Mouse (Mus musculus) forelimb bud, embryonic 11.5 days (tissue): ENCODE data around the gene Edem2.
"Not testable (repeated sequence)": the region's sequence is repeated elsewhere in the genome, so short reads cannot be mapped to it uniquely, and the experiment has no call there.

Experiments
- DNase-seq: peaks from one replicate; pipeline ENCODE4 v3.0.0-alpha.2; 2012; ENCODE audit warnings: low read depth, low spot score

The Edem2 gene

DNA sequence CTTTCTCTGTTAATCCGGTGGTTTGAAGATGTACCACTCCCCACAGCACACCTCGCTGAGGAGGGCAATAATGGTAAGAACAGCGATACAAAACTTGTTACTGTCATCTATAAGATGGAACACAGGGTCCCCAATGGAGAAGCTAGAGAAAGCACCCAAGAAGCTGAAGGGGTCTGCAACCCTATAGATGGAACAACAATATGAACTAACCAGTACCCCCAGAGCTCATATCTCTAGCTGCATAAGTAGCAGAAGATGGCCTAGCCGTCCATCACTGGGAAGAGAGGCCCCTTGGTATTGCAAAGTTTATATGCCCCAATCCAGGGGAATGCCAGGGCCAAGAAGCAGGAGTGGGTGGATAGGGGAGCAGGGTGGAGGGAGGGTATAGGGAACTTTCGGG lies 6.5 kb upstream of the Edem2 start, which contains the start of gene Gm17581:
Gene Gm17581 (minus strand): TSS at position 101 of the 400 bp plus-strand sequence.
- not testable (repeated sequence) for DNase-seq

DNA sequence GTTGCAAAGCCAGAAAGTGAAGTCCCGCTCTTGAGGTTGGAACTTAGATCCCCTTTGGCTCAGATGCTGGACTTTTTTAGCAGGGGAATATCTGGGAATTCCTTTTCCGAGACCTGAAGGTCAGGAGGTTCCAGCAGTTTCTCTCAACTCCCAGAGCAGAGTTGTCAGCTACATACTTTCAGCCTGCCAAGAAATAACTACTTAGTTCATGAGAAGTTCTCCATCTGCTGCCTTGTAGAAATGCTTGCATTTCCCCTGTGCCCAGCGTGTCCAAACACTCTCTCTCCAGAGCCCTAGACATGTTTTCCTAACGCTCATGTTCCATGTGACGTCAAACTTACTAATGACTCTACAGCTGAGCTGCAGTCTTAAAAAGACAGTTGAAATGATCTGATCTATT lies 5.8 kb upstream of the Edem2 start:
- DNase-seq, result no peak

DNA sequence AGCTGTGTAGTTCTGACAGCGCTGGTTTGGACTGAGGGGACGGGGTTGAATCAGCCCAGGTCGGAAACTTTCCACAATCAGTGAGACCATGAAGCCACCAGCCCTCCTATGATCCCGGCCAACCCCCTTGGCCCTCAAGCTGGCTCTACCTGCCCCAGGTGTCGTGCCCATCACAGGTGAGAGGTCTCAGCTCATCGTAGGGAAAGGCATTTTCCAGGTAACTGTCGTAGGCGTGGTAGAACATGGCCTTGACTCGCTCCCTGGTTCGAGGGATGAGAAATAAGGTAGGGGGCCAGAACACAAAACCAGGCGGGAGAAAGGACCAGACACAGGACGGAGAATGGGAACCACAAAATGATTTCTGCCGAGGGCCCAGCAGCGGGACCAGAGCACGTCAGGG lies 533 bp downstream of the Edem2 start:
- no peak for DNase-seq

DNA sequence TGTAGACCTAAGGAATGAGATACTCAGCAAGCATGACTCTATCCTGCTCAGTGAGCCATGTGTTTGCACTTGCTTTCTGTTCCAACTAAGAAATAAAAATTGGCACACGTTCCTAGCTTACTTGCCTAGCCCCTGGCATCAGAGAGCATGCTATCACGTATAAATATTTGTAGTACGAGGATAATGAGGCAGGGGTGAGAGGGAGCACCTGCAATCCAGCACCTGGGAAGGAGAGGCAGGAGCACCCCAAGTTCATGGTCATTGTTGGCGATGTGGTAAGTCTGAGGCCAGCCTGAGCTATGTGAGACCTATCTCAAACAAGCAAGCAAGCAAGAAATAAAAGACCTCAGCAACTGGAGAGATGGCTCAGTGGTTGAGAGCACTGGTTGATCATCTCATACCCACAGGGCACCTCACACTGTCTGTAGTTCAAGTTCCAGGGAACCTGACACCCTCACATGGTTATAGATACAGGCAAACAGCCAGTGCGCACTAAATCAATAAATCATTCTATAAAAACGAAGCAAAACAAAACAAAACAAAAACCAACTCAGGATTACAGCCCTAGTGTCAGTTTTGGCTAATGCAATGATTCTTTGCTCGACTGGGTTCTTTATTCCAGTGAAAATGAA lies 1.4 kb downstream of the Edem2 start:
- DNase-seq, result no peak

DNA sequence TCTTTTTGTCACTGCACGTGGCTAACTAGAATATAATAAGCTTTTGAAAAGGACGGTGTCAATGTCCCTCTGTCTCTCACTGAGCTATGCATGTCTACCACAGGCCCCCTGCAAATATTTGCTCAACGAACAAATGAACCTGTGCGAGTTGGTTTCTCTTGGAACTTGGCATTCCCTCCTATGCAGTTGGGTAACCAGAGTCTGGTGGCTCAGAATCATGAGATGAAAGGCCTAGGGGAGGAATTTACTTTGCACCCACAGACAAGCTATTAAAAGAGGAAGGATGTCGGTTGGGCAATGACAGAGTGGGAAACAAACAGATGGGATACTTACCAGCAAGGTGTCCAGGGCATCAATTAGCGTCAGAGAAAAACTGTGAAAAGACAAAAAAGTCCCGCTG lies 3.0 kb downstream of the Edem2 start:
- no peak for DNase-seq

DNA sequence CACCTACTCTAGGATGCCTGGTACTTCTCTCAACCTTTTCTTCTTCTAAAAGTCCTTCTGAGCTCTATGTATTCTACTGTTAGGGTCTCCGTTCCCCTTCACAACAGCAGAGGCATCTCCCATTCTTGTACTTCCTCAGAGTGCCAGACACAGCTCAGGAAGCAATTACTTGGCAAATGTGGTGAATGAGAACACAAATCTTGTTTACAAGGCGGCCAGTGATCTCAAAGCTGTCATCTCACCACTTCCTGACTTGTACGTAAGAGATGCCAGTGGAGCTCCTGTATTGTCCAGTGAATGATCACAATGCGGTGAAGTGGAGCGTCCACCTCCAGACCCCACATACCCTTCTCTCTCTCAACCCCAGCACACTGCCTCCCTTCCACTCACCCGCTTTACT lies 4.7 kb downstream of the Edem2 start:
- no peak for DNase-seq

DNA sequence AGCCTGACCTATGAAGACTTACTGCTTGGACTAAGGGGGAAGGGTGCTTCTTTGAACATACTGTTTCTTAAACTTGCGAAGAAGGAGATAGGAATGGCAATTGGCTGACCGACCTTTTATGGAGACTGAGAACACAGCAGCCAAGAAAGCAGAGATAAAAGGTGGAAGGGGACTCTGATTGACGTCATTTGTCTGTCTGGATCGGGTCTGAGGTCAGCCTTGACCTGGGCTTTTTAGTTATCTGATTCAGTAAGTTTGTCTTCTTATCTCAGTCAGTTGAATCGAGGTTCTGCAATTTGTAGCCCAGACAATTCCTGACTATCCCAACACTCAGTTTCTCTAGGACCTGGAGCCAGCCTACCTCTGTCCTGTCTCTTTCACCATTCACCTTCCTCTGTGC lies 5.2 kb downstream of the Edem2 start:
- no peak for DNase-seq

DNA sequence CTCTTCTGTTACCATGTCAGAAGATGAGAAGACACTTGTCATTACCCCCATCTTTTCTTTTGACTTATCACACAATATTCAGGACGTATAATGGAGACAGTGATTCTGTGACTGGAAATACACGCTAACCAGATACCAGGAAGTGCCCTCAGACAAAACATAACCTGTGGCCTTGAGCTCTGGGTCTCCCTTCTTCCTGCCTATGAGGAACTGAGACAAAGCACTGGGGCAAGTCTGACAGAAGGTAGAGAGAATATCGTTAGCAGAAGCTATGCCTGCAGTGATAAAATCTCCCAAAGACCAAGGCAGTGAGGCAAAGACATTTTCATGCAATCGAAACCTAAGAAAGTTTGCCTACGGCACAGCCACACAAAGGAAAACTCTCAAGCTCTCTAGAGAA lies 8.7 kb downstream of the Edem2 start:
- no peak for DNase-seq

DNA sequence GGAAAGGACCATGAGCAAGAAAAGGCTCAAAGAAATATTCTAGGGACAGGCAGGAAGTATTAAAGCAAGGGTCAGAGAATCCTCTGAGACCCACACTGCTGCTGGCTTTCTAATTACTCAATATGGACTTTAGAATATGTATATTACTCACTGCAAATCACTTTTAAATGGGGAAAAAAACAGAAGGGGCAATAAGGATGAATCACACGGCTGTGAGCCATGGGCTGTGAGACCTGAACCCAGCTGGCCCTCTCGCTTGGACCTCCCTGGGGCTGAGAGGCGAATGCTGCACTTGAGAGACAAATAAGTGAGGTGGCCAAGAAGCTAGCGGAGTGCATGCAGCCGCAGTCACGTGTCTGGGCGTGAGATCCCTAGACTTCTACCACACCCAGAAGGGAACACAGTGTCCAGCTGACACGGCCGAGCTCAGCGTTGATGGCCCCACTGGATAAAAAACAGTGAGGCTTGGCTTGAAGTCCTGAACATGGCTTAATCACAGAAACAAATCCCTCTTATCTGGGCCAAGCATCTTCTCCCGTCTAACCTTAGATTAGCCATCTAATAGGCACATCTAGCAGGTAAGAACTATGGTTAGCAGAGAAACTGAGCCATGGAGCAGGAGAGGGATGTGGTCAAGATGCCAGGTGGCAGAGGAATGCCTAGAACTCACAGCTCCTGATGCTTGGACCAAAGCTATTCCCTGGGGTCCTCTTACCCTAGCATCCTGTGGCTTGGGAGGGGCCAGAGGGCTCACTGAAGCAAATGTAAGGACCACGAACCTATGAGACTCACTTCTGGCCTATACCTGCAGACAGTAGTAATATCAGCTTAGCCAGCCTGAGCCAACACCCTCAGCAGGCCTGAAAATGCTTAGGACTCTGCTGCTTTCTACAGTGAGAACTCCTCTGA lies 11.9 kb downstream of the Edem2 start:
- no peak for DNase-seq

DNA sequence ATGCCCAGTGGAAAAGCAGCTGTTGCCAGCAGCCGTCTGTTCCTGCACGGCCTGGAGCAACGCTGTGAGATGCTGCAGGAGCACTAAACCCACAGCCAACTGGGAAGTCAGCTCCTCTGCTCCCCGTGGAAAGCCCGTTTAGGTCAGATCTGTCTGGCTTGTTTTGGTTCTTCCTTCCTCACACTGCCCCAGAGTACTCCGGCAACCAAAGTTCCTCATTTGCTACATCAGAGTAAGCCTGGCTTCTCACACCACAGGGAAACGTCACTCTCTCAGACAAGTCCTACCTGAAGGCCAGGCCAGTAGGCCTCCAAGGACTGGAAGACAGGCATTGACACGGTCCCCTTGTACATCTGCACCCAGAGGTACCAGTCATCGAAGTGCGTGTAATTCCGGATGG lies 18.7 kb downstream of the Edem2 start:
- no peak for DNase-seq

DNA sequence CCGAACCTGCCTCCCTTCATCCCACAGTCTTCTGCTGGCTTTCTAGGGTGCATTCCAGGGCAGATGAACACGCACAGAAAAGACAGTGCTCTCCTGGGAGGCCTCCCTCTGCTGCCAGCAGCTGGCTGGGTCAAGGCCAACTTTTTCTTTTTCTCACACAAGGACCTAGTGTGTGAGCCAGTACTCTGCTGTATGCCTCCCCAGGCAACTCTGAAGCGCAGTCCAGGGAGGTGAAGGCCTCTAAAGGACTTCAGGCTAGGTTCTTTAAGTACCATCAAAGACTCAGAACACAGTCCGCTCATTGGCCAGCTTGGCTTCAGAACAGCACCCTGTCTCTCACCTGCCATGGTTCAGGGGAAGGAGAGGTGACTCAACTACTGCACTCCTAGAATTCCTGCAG lies 22.0 kb downstream of the Edem2 start:
- DNase-seq, result no peak

DNA sequence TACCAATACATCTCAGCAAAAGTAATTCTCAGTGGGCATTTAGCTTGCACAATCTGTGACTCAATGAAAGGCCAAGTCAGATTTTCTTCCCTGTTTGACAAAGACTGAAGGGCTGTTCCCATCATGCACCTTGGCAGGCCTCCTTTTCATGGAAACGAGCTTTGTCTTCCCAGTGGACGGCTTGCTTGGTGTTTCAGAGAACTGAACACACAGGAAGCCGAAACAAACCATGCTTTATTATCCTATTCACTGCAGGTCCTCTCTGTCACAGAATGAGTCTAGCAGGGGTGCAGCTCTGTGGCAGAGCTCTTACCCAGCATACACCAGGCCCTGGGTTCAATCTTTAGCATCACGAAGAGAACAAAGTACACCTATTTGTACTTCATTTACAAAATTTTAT lies 25.6 kb downstream of the Edem2 start:
- no peak for DNase-seq

DNA sequence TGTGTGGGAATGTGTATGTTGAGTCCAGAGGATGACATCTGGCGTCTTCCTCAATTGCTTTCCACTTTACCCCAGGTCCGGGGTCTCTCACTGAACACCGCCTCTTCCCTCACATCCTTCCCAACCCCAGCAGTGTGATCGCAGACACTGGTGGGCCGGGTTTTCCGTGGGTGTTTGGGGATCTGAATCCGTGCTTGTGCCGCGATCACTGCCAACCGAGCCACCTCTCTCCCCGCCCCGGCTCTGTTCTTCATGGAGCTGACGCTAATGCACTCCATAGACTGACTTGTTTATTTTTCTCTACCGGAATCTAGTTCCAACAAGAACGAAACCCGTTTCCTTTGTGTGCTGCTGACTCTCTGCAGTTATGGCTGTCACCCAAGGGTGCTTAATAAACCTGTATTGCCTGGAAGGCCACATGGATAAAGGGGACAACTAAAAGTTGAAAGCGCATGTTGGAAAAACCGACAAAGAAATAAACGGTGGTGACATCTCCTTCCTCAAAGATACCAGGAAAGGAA lies 27.8 kb downstream of the Edem2 start:
- DNase-seq, result no peak

DNA sequence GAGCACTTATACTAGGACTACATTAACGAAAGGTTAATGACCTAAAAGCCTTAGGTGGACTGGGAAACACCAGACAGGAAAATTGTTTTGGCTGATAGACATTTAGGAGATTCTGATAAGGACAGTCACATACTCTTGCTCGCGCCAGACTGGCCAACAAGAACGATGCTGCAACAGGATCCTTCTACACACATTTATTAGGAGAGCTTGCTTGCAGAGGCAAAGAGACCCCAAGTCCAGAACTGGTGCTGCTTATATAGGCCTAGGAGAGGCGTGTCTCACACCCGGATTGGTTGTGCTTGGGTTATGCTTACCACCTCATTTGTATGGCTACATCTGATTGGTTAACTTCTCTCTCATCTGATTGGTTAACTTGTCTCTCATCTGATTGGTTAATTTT lies 30.8 kb downstream of the Edem2 start:
- not testable (repeated sequence) for DNase-seq

DNA sequence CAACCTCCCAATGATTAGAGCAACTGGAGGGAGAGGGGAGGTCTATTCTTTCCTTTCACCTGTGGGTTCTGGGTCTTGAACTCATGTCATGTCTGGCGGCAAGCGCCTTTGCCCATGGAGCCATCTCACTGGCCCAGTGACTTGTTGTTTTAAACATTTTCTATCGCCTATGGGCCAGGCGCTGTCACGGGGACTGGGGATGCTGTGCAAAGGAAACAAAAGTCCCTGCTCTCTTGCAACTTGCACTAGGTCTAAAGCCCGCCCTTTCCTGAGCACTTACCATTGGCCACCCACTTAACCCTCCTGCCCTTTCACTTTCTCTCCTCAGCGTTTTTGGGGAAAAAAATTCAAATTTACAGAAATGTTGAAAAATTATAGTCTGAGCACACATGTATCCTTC lies 32.4 kb downstream of the Edem2 start:
- no peak for DNase-seq

DNA sequence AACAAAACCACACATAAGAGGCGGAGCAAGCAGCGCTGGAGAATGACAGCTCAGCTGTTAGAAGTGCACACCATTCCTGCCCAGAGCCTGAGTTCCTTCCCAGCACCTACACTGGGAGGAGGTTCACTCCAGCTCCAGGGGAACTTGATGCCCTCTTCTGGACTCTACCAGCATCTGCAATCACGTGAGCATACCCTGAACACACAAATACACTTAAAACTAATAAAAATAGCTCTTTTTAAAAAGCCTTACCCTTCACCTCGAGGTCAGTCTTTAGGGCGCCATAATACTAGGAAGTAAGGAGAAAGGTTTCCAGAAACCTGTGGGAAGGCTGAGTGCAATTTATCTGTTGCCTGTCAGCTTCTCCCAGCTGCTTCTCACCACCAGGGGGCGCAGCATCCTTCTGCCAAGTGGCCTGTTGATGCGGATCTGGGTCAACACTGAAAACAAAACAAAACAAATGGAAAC lies 33.1 kb downstream of the Edem2 start:
- peak; percentile 82 for DNase-seq

DNA sequence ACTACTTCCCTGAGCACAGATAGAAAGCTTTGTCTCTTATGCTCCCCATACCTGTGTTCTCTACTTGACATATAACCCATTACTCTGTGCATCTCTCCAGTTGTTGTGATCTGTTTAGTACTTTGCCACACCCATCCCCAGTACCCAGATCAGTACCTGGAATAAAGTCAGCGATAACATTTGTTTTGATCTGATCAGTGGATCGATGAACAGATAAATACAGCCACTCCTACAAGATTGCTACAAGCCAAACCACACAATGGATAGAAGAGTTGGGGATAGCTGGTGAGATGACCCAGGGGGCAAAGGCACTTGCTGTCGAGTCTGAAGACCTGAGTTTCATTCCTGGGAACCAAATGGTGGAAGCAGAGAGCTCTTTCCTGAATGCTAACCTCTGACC lies 34.0 kb downstream of the Edem2 start:
- DNase-seq, result no peak

DNA sequence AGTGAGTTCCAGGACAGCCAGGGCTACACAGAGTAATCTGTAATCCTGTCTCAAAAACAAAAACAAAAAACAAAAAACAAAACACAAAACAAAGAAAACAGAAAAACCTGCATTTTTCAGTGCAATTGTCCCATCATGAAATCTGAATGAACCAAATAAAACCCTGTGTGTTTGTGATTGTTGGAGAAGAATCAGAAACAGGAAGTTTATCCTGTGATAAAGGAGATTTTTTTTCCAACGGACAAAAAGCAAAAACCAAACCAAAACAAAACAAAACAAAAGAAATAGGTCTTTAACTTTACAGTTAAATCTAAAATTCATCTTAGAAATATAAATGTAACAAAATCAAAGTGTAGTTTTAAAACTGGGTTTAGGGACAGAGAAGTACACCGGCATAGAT lies 34.7 kb downstream of the Edem2 start:
- no peak for DNase-seq

DNA sequence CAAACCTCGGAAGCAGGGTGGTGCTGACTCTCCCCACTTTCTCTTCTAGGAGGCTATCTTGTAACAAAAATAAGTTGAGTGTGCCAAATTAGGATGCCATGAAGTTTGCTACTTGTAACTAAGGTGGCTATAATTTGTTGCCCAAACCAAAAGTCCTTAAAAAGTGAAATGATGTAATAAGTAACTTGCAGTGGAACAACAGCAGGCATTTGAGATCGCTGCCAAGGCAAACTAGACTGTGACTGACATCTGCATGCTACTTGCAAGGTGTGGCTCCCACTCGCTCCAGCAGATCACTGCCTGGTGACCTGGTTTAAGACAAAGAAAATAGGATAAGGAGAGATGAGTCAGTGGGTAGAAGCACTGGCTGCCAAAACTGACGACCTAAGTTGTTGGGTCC lies 36.1 kb downstream of the Edem2 start:
- DNase-seq, result no peak

DNA sequence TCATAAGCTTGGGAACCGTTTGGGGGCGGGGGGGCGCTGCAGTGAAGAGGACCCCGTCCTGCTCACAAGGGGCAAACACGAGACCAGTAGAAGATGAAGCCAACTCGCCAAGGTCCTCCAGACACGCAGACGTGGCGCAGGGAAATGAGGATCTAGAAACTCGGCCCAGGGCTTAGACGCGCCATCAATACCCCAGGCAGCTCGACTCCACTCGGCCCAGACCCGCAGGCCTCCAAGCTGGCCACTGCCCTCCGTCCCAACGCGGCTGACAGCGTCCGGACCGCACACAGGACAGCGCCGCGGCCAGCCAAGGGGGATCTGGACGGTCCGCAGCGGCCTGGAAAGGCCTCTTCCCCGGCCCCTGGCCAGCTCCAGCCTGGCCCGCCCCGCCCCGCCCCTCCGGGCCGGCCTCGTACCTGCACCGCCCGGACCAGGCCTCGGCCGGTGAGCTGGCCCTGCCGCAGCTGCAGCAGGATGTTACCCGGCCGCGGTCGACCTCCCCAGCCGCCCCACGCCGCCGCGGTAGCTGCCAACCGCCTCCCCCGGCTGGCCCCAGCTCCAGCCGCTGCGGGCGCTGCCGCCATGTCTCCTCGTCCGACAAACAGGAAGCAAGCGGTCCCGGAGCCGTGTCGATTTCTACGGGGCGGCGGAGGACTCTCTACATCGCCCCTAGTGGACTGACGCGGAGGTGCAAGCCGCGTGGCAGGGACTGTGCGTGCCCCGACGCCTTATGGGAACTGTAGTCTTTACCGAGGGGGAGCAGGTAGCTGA lies 37.4 kb downstream of the Edem2 start, which contains the start of gene Trpc4ap:
Gene Trpc4ap (minus strand): TSS at position 662 of the 771 bp plus-strand sequence.
- peak; percentile 95 for DNase-seq

DNA sequence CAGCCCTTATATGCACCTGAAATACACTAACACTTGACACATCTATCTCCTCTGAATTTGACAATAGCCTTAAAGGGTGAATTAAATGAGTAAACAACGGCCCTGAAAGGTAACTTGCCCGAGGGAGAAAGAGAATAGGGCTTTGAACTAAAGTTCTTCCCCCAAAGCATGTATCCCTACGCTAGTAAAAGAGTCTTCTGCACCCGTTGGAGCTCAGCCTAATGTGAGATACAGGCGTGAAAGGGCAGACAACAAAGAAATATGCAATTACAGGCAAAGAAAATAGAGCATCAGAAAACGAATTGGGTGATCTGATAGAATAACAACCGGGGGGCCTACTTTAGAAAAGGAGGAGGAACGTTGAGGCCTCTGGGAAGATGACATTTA lies 37.9 kb downstream of the Edem2 start:
- no peak for DNase-seq

DNA sequence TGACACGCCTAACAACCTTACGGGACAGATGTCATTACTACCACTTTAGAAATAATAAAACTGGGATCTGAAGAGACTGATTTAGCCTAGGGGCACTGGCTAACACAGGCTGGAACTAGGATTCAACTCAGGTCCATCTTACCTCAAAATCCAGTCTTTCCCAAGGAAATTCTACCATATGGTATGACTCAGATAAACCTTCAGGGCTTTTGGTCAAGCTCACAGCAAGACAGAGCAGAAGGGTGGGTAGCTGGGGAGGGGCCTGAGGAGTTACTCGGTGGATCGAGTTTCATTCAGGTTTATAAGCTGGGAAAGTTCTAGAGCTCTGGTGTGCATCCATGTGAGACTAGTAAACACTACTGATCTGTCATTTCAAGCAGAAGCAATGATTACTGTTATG lies 40.1 kb downstream of the Edem2 start:
- DNase-seq, result no peak
